In genomic region chr4:24625951-24626584, GRCm38 (mm10) we compare ENCODE assay signal across 16 mouse cellular contexts.
DNase-seq lines count a peak whose midpoint lies in the region; ATAC-seq lines count a peak whose summit lies in the region.
"Had no signal": no experiment of that assay in that cellular context is flagged by ENCODE, and none has a peak within 500 bp of the region (broad histone marks: within the 10 kb centered on the region; RNA-seq: fewer than 3 reads in every experiment).

No protein-coding gene starts in this region.

- ATAC-seq in hematopoietic stem cell, adult 5-6 weeks (replicated peaks in 1 of 2; ENCODE audit: insufficient read depth in 1 of 2, low FRiP score in 2 of 2, low TSS enrichment in 1 of 2, low read depth in 1 of 2, poor library complexity in 2 of 2, severe bottlenecking in 2 of 2) = peak; percentile 57 to 73
- no peak for ATAC-seq in hindbrain, embryonic 13.5 days (ENCODE audit: low FRiP score)

- peak; percentile 17 to 18 for DNase-seq in kidney, postnatal 4 days
- DNase-seq in kidney, adult 8-10 months = no peak
- peak; percentile 83 for DNase-seq in 416B (ENCODE audit: low read depth)
- peak; percentile 23 for DNase-seq in adrenal gland, adult 2 months
- no peak for DNase-seq in left cerebral cortex, adult 8-10 months (ENCODE audit: low spot score in 2 of 2)
- DNase-seq in urinary bladder, postnatal 10 days (ENCODE audit: low spot score) = no peak
- DNase-seq: cerebellum, postnatal 36 days; gastrocnemius, adult 2 months; kidney, postnatal 14 days; liver; lung, postnatal 4 days; thymus, postnatal 4 days had no signal

- no peaks in the 10 kb centered on the region for H3K27me3 ChIP-seq in hindbrain, embryonic 13.5 days
- H3K27me3 ChIP-seq: heart, embryonic 12.5 days; hindbrain, embryonic 15.5 days had no signal

- peaks cover 5% of the 10 kb centered on the region for H3K4me1 ChIP-seq in hindbrain, embryonic 13.5 days (replicated peaks)

- H3K9ac ChIP-seq in hindbrain, embryonic 13.5 days = no peak overlapping the region
- H3K9ac ChIP-seq: heart, embryonic 12.5 days; hindbrain, embryonic 15.5 days had no signal

- no peak overlapping the region for H3K4me3 ChIP-seq in hindbrain, embryonic 13.5 days
- H3K4me3 ChIP-seq: gastrocnemius, adult 2 months; heart, embryonic 12.5 days; hindbrain, embryonic 15.5 days had no signal

- H3K4me2 ChIP-seq in hindbrain, embryonic 13.5 days = no peak overlapping the region
- H3K4me2 ChIP-seq: heart, embryonic 12.5 days; hindbrain, embryonic 15.5 days had no signal

- WGBS in hindbrain, embryonic 13.5 days = 83% methylated on average over 13 of the region's 13 CpGs

- no peaks in the 10 kb centered on the region for H3K36me3 ChIP-seq in hindbrain, embryonic 13.5 days
- H3K36me3 ChIP-seq: heart, embryonic 12.5 days; hindbrain, embryonic 15.5 days had no signal

- H3K9me3 ChIP-seq in hindbrain, embryonic 13.5 days = no peaks in the 10 kb centered on the region
- H3K9me3 ChIP-seq: heart, embryonic 12.5 days; hindbrain, embryonic 15.5 days had no signal

- H3K27ac ChIP-seq in hindbrain, embryonic 13.5 days = no peak overlapping the region
- H3K27ac ChIP-seq: gastrocnemius, adult 2 months; hindbrain, embryonic 15.5 days had no signal

Comparison
In these comparisons a context has a peak if more than half of its experiments do, and no peak if none do; other contexts are left out.
1. DNase-seq: peak in kidney, postnatal 4 days (2 of 2), 416B (single experiment) and adrenal gland, adult 2 months (single experiment); none in kidney, adult 8-10 months (0 of 2), left cerebral cortex, adult 8-10 months (0 of 2) and urinary bladder, postnatal 10 days (single experiment).